Mouse (Mus musculus): ENCODE measurements at regions not wholly inside any gene's neighbourhood (a gene's known extent, or its start where the extent isn't known, plus 50 kb on each side); places are given as distances from the start of the nearest gene placed in this dataset.
"Not testable (repeated sequence)": the region's sequence is repeated elsewhere in the genome, so short reads cannot be mapped to it uniquely, and the experiment has no call there.

DNA sequence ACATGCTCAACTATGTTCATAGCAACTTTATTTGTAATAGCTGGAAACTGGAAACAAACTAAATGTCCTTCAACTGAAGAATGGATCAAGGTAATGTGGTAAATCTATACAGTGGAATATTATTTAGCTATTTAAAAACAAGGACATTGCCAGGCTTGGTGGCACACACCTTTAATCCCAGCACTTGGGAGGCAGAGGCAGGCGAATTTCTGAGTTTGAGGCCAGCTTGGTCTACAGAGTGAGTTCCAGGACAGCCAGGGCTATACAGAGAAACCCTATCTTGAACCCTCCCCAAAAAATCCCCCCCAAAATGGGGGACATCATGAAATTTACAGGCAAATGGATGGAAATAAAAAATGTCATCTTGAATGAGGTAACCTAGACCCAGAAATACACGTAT is 213.6 kb downstream of the Gm31371 start:
- not testable (repeated sequence) for H3K27me3 ChIP-seq (replicated peaks; ENCODE audit: control insufficient read depth, insufficient read depth, low read length); ATAC-seq (replicated peaks; ENCODE audit: low FRiP score); H3K9me3 ChIP-seq (ENCODE audit: control insufficient read depth, low read length); H3K9ac ChIP-seq (ENCODE audit: low read depth, low read length); H3K4me1 ChIP-seq (replicated peaks; ENCODE audit: control insufficient read depth, insufficient read depth, low read length); H3K36me3 ChIP-seq (ENCODE audit: control insufficient read depth, insufficient read depth, low read length); H3K27ac ChIP-seq (ENCODE audit: low read depth, low read length); H3K4me3 ChIP-seq (ENCODE audit: low read depth, low read length); DNase-seq (ENCODE audit: low spot score); H3K4me2 ChIP-seq
- WGBS: 67% methylated on average over 2 of the region's 2 CpGs

DNA sequence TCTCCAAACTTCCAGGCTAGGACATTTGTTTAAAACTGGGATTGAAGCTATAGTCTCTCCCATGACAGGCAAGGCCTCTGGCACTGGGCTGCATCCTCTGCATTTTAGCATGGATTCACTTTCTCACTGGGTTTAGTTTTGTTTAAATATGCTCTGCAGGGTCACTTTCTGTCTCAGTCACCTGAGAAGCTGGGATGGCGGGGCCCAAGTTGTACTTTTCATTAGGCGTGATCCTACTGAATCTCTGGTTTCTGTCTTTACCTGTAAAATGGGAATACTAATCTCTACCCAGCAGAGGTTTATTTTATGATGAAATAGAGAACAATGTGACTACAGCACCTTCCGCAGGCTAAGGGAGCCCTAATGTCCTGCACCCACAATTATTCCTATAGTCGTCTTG is 216.4 kb downstream of the Gm31371 start:
- H3K9ac ChIP-seq (ENCODE audit: low read depth, low read length); H3K4me3 ChIP-seq (ENCODE audit: low read depth, low read length); H3K27me3 ChIP-seq (replicated peaks; ENCODE audit: control insufficient read depth, insufficient read depth, low read length); H3K9me3 ChIP-seq (ENCODE audit: control insufficient read depth, low read length); ATAC-seq (replicated peaks; ENCODE audit: low FRiP score); H3K27ac ChIP-seq (ENCODE audit: low read depth, low read length); H3K36me3 ChIP-seq (ENCODE audit: control insufficient read depth, insufficient read depth, low read length); H3K4me1 ChIP-seq (replicated peaks; ENCODE audit: control insufficient read depth, insufficient read depth, low read length); H3K4me2 ChIP-seq: not testable (repeated sequence)
- peak; percentile 0 for DNase-seq (ENCODE audit: low spot score)
- 75% methylated on average over 4 of the region's 4 CpGs for WGBS

- H3K4me3 ChIP-seq (ENCODE audit: low read depth, low read length); H3K9me3 ChIP-seq (ENCODE audit: control insufficient read depth, low read length): not testable (repeated sequence)
- 89% methylated on average over 2 of the region's 2 CpGs for WGBS
Measured at GRCm38 (mm10) chr8:20120186-20120585, 217.0 kb downstream of the Gm31371 start.

DNA sequence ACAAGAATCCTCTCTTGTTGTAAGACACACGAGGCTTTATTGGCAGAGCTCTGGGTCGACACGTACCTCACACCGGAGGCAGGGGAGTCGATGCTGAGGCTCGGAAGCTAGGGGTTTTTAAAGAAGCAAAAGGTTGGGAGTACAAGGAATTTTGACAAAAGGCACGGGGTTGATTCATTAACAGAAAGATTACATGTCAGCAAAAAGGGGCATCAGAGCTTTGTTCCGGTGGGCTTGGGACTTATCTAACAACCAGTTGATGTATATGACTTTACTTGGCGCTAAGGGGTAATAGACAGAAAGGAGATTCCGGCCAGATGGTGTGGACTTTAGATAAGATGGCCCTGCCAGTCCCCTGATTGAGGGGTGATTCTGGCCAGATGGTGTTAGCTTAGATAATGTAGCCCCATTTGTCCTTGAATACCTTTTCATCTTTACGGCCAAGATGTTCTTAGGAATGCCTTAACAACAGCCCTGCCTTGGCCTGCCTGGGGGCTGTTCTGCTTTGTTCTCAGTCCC is 218.3 kb downstream of the Gm31371 start:
- not testable (repeated sequence) for H3K27ac ChIP-seq (ENCODE audit: low read depth, low read length); H3K4me2 ChIP-seq; H3K9me3 ChIP-seq (ENCODE audit: control insufficient read depth, low read length); H3K4me3 ChIP-seq (ENCODE audit: low read depth, low read length); ATAC-seq (replicated peaks; ENCODE audit: low FRiP score); H3K4me1 ChIP-seq (replicated peaks; ENCODE audit: control insufficient read depth, insufficient read depth, low read length); H3K27me3 ChIP-seq (replicated peaks; ENCODE audit: control insufficient read depth, insufficient read depth, low read length); H3K36me3 ChIP-seq (ENCODE audit: control insufficient read depth, insufficient read depth, low read length); H3K9ac ChIP-seq (ENCODE audit: low read depth, low read length)
- WGBS: 88% methylated on average over 9 of the region's 11 CpGs
- peak; percentile 22 for DNase-seq (ENCODE audit: low spot score)

More at GRCm38 (mm10) chr8:20120186-20120585, 217.0 kb downstream of the Gm31371 start:
- not testable (repeated sequence) for H3K4me2 ChIP-seq; DNase-seq (ENCODE audit: low spot score); H3K36me3 ChIP-seq (ENCODE audit: control insufficient read depth, insufficient read depth, low read length); H3K9ac ChIP-seq (ENCODE audit: low read depth, low read length); ATAC-seq (replicated peaks; ENCODE audit: low FRiP score); H3K27me3 ChIP-seq (replicated peaks; ENCODE audit: control insufficient read depth, insufficient read depth, low read length); H3K4me1 ChIP-seq (replicated peaks; ENCODE audit: control insufficient read depth, insufficient read depth, low read length); H3K27ac ChIP-seq (ENCODE audit: low read depth, low read length)

GRCm38 (mm10) chr8:20122067-20122925 is 219.1 kb downstream of the Gm31371 start:
- ATAC-seq (replicated peaks; ENCODE audit: low FRiP score) (peak; percentile 100), DNase-seq (ENCODE audit: low spot score) (peak; percentile 90)
- WGBS: 6% methylated on average over 60 of the region's 72 CpGs

DNA sequence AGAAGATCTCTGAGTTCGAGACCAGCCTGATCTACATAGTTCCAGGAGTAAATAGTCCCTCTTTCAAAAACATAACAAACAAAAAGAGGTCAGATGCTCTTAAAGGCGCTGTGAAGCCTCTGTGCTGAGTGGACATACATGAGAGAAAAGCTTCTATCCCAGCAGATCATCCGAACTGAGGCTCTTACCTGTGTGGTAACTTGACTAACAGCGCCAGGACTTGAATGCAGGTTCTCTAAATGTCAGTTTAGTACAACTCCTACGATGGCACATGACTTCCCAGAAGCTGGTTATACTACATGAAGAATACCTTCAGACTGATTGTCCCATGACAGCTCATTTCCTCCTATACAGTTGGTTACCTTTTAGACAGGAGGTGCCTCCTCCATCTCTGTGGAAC is 220.4 kb downstream of the Gm31371 start:
- H3K4me1 ChIP-seq (replicated peaks; ENCODE audit: control insufficient read depth, insufficient read depth, low read length); H3K9ac ChIP-seq (ENCODE audit: low read depth, low read length); H3K4me2 ChIP-seq; H3K27ac ChIP-seq (ENCODE audit: low read depth, low read length); H3K9me3 ChIP-seq (ENCODE audit: control insufficient read depth, low read length); DNase-seq (ENCODE audit: low spot score); H3K4me3 ChIP-seq (ENCODE audit: low read depth, low read length); H3K36me3 ChIP-seq (ENCODE audit: control insufficient read depth, insufficient read depth, low read length); H3K27me3 ChIP-seq (replicated peaks; ENCODE audit: control insufficient read depth, insufficient read depth, low read length); ATAC-seq (replicated peaks; ENCODE audit: low FRiP score): not testable (repeated sequence)
- WGBS: 89% methylated on average over 5 of the region's 5 CpGs

More at GRCm38 (mm10) chr8:20122067-20122925, 219.1 kb downstream of the Gm31371 start:
- H3K36me3 ChIP-seq (ENCODE audit: control insufficient read depth, insufficient read depth, low read length); H3K4me1 ChIP-seq (replicated peaks; ENCODE audit: control insufficient read depth, insufficient read depth, low read length); H3K9me3 ChIP-seq (ENCODE audit: control insufficient read depth, low read length); H3K27me3 ChIP-seq (replicated peaks; ENCODE audit: control insufficient read depth, insufficient read depth, low read length); H3K27ac ChIP-seq (ENCODE audit: low read depth, low read length): not testable (repeated sequence)
- Histone ChIP-seq H3K9ac (ENCODE audit: low read depth, low read length) (peak overlapping the region; percentile 83), H3K4me2 (peak overlapping the region; percentile 33), H3K4me3 (ENCODE audit: low read depth, low read length) (peak overlapping the region; percentile 63)

DNA sequence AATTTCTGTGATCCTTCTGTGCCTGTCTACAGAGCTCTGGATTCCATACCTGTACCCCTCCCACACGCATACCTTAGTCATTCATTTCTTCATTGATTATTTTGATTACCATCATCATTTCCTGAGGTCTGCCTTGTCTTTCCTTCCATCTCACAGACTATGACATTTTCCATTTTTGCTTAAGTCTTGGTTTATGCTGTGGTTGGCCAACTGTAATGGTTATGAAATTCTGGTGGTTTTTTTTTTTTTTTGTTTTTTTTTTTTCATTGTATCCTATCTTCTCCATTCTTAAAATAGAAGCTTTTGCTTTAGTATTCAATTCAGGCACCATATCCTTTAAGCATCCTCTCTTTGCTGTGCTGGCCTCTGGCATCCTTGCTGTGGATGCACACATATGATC is 227.4 kb downstream of the Gm15319 start:
- not testable (repeated sequence) for H3K27me3 ChIP-seq (replicated peaks; ENCODE audit: control insufficient read depth, insufficient read depth, low read length); H3K36me3 ChIP-seq (ENCODE audit: control insufficient read depth, insufficient read depth, low read length); H3K4me1 ChIP-seq (replicated peaks; ENCODE audit: control insufficient read depth, insufficient read depth, low read length); DNase-seq (ENCODE audit: low spot score); H3K27ac ChIP-seq (ENCODE audit: low read depth, low read length); ATAC-seq (replicated peaks; ENCODE audit: low FRiP score); H3K4me3 ChIP-seq (ENCODE audit: low read depth, low read length); H3K9me3 ChIP-seq (ENCODE audit: control insufficient read depth, low read length); H3K9ac ChIP-seq (ENCODE audit: low read depth, low read length); H3K4me2 ChIP-seq
- no CpG with 5 or more reads among the region's 1 CpGs for WGBS

GRCm38 (mm10) chr8:20145436-20145835 is 217.6 kb downstream of the Gm15319 start:
- ATAC-seq (replicated peaks; ENCODE audit: low FRiP score); H3K4me2 ChIP-seq; H3K9me3 ChIP-seq (ENCODE audit: control insufficient read depth, low read length); DNase-seq (ENCODE audit: low spot score); H3K4me1 ChIP-seq (replicated peaks; ENCODE audit: control insufficient read depth, insufficient read depth, low read length); H3K9ac ChIP-seq (ENCODE audit: low read depth, low read length); H3K27ac ChIP-seq (ENCODE audit: low read depth, low read length); H3K36me3 ChIP-seq (ENCODE audit: control insufficient read depth, insufficient read depth, low read length); H3K27me3 ChIP-seq (replicated peaks; ENCODE audit: control insufficient read depth, insufficient read depth, low read length); H3K4me3 ChIP-seq (ENCODE audit: low read depth, low read length): not testable (repeated sequence)
- 82% methylated on average over 4 of the region's 4 CpGs for WGBS

Data from liver, embryonic 11.5 days (tissue).